Mouse (Mus musculus): ENCODE results near the gene Podxl2. TPM values are rescaled to one million over a fixed set of nuclear protein-coding genes. Genes with fewer than 3 reads are reported as not detected.

The Podxl2 gene
- total RNA-seq, 1 experiment = 5.0 TPM

DNA sequence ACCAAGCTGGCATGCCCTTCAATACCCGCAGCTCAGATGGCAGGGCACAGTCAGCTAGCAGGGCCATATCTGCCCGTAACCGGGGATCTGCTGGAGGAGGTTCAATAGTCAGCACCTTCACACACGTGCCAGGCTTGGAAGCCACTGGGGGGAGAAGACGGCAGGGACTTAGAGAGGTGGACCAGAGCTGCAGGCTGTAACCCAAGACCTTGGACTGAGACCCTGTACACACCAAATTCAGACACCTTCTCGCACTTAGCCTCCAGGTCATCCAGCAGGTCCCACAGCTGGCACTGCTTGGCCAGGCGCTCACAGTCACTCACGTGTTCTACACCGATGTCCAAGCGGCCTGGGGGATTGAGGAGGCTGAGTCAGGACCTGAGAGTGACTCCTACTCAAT is 36.2 kb downstream of the Podxl2 start:
- Histone ChIP-seq H3K9ac (ENCODE audit: insufficient read depth, low read depth, low read length, poor library complexity, severe bottlenecking) (no peak overlapping the region), H3K9me3 (ENCODE audit: control insufficient read depth, insufficient read depth, low read depth, low read length) (no peaks in the 10 kb centered on the region), H3K36me3 (ENCODE audit: control insufficient read depth, insufficient read depth, low read length, poor library complexity, severe bottlenecking) (peaks cover 22% of the 10 kb centered on the region; the same call in 1 of the 2 replicates), H3K4me1 (ENCODE audit: control insufficient read depth in 2 of 2, insufficient read depth in 2 of 2, low read length in 2 of 2, poor library complexity in 1 of 2) (peaks cover 0 to 14% of the 10 kb centered on the region in 2 experiments; a peak in 2 of 4 replicates), H3K4me3 (ENCODE audit: insufficient read depth in 1 of 2, low read depth in 1 of 2, low read length in 2 of 2, poor library complexity in 1 of 2, severe bottlenecking in 1 of 2) (no peak overlapping the region), H3K27ac (ENCODE audit: insufficient read depth, low read depth, low read length, poor library complexity, severe bottlenecking) (no peak overlapping the region)
- in situ Hi-C loops (cut with MboI; ENCODE audit: low sequenced_read_pairs in 2 of 2, unreplicated experiment in 2 of 2) = no loop called here
- DNase-seq (ENCODE audit: low read depth, low spot score) = no peak
- TF ChIP-seq MAFK (IDR thresholded peaks at IDR 0.05; ENCODE audit: insufficient read depth, low read depth, low read length) (no peak), ZNF384 (IDR thresholded peaks at IDR 0.05; ENCODE audit: low read depth, low read length) (no peak), CHD2 (IDR thresholded peaks at IDR 0.05; ENCODE audit: low read depth, low read length) (no peak), HCFC1 (IDR thresholded peaks at IDR 0.05; ENCODE audit: borderline replicate concordance, insufficient read depth, low read length) (no peak), ZC3H11A (IDR thresholded peaks at IDR 0.05; ENCODE audit: borderline replicate concordance, low read depth, low read length) (no peak)

DNA sequence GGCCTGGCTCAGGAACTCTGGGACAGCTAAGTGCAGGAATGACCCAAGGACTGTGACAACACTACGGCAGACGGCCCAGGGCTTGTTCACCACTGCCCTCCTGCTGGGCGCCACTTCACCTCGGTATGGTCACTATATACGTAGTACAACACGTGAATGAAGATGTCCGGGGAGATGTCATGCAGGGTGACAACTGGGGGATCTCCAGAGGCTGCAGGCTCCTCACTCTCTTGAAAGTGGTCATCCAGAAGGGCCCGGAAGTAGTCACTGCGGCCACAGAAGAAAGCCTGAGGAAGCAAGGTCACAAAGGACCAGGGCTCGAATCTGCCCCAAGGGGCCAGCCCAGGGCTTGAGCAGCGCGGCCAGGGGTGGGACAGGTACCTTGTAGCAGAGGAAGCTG is 36.8 kb downstream of the Podxl2 start:
- DNase-seq (ENCODE audit: low read depth, low spot score) = no peak
- no peaks in the 10 kb centered on the region for H3K9me3 ChIP-seq (ENCODE audit: control insufficient read depth, insufficient read depth, low read depth, low read length)
- in situ Hi-C loops (cut with MboI; ENCODE audit: low sequenced_read_pairs in 2 of 2, unreplicated experiment in 2 of 2) = no loop called here
- H3K4me3 ChIP-seq (ENCODE audit: insufficient read depth in 1 of 2, low read depth in 1 of 2, low read length in 2 of 2, poor library complexity in 1 of 2, severe bottlenecking in 1 of 2) = no peak overlapping the region
- H3K9ac ChIP-seq (ENCODE audit: insufficient read depth, low read depth, low read length, poor library complexity, severe bottlenecking) = no peak overlapping the region
- H3K36me3 ChIP-seq (ENCODE audit: control insufficient read depth, insufficient read depth, low read length, poor library complexity, severe bottlenecking) = peaks cover 22% of the 10 kb centered on the region; the same call in 1 of the 2 replicates
- TF ChIP-seq HCFC1 (IDR thresholded peaks at IDR 0.05; ENCODE audit: borderline replicate concordance, insufficient read depth, low read length) (no peak), CHD2 (IDR thresholded peaks at IDR 0.05; ENCODE audit: low read depth, low read length) (no peak), ZNF384 (IDR thresholded peaks at IDR 0.05; ENCODE audit: low read depth, low read length) (no peak), ZC3H11A (IDR thresholded peaks at IDR 0.05; ENCODE audit: borderline replicate concordance, low read depth, low read length) (no peak), MAFK (IDR thresholded peaks at IDR 0.05; ENCODE audit: insufficient read depth, low read depth, low read length) (no peak)
- H3K27ac ChIP-seq (ENCODE audit: insufficient read depth, low read depth, low read length, poor library complexity, severe bottlenecking) = no peak overlapping the region
- H3K4me1 ChIP-seq (ENCODE audit: control insufficient read depth in 2 of 2, insufficient read depth in 2 of 2, low read length in 2 of 2, poor library complexity in 1 of 2) = peaks cover 0 to 10% of the 10 kb centered on the region in 2 experiments; a peak in 1 of 4 replicates

DNA sequence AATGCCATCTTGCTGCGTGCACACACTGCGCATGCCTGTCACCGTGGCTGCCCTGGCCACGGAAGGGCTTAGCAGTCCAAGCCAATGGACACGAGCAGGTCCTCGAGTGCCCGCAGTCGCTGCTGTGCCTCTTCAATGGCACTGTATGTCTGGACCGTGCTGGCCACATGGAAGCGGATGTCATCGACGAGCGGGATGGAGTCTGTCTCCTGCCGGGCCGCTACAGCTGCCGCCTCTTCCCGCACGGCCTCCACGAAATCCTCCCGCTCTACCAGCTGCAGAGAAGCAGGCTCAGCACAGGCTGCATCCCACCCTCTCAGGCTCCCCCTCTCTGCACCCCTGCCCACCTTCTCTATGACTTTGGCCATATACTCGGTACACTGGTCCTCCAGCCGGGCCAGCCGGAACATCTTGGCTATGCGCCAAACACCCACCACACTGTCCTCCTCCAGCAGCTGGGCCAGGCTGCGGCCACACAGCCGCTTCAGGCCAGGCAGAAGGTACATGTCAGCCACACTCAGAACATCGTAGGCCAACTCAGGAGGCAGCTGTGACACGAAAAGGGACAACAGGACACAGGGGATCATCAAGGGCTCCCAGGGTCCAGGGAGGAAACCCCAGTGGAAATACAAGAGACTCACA is 38.5 kb downstream of the Podxl2 start:
- in situ Hi-C loops (cut with MboI; ENCODE audit: low sequenced_read_pairs in 2 of 2, unreplicated experiment in 2 of 2) = no loop called here
- no peak overlapping the region for H3K4me3 ChIP-seq (ENCODE audit: insufficient read depth in 1 of 2, low read depth in 1 of 2, low read length in 2 of 2, poor library complexity in 1 of 2, severe bottlenecking in 1 of 2)
- H3K36me3 ChIP-seq (ENCODE audit: control insufficient read depth, insufficient read depth, low read length, poor library complexity, severe bottlenecking) = peaks cover 22% of the 10 kb centered on the region; the same call in 1 of the 2 replicates
- TF ChIP-seq HCFC1 (IDR thresholded peaks at IDR 0.05; ENCODE audit: borderline replicate concordance, insufficient read depth, low read length) (no peak), ZC3H11A (IDR thresholded peaks at IDR 0.05; ENCODE audit: borderline replicate concordance, low read depth, low read length) (no peak), ZNF384 (IDR thresholded peaks at IDR 0.05; ENCODE audit: low read depth, low read length) (no peak), MAFK (IDR thresholded peaks at IDR 0.05; ENCODE audit: insufficient read depth, low read depth, low read length) (no peak), CHD2 (IDR thresholded peaks at IDR 0.05; ENCODE audit: low read depth, low read length) (no peak)
- 0 out of 2 replicates have a peak overlapping the region, but pooled peaks have one; percentile 13 for H3K9ac ChIP-seq (ENCODE audit: insufficient read depth, low read depth, low read length, poor library complexity, severe bottlenecking)
- DNase-seq (ENCODE audit: low read depth, low spot score) = no peak
- no peak overlapping the region for H3K27ac ChIP-seq (ENCODE audit: insufficient read depth, low read depth, low read length, poor library complexity, severe bottlenecking)
- H3K4me1 ChIP-seq (ENCODE audit: control insufficient read depth in 2 of 2, insufficient read depth in 2 of 2, low read length in 2 of 2, poor library complexity in 1 of 2) = peaks cover 3 to 13% of the 10 kb centered on the region in 2 experiments; a peak in 1 of 4 replicates
- no peaks in the 10 kb centered on the region for H3K9me3 ChIP-seq (ENCODE audit: control insufficient read depth, insufficient read depth, low read depth, low read length)

DNA sequence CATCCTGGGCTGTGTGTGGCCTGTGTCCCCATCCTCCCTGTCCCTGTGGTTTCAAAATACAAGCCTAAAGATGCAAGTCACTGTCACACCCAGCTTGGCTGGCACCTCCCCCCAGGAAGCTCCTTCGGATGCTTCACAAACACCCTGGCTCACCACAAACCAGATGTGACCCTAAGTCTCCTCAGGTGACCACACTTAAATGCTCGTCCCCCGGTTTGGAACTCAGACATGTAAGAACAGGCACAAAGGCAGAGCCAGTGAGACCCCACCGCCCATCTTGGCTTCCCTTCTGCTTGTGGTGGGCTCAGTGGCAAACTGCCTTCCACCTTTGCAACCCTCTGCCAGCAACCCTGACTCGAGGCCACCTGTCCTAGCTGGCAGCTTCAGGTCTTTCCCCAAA is 39.8 kb downstream of the Podxl2 start:
- Histone ChIP-seq H3K4me3 (ENCODE audit: insufficient read depth in 1 of 2, low read depth in 1 of 2, low read length in 2 of 2, poor library complexity in 1 of 2, severe bottlenecking in 1 of 2) (no peak overlapping the region), H3K9ac (ENCODE audit: insufficient read depth, low read depth, low read length, poor library complexity, severe bottlenecking) (no peak overlapping the region), H3K27ac (ENCODE audit: insufficient read depth, low read depth, low read length, poor library complexity, severe bottlenecking) (no peak overlapping the region), H3K4me1 (ENCODE audit: control insufficient read depth in 2 of 2, insufficient read depth in 2 of 2, low read length in 2 of 2, poor library complexity in 1 of 2) (peaks cover 3 to 9% of the 10 kb centered on the region in 2 experiments; a peak in 1 of 4 replicates), H3K9me3 (ENCODE audit: control insufficient read depth, insufficient read depth, low read depth, low read length) (no peaks in the 10 kb centered on the region), H3K36me3 (ENCODE audit: control insufficient read depth, insufficient read depth, low read length, poor library complexity, severe bottlenecking) (peaks cover 22% of the 10 kb centered on the region; the same call in 1 of the 2 replicates)
- in situ Hi-C loops (cut with MboI; ENCODE audit: low sequenced_read_pairs in 2 of 2, unreplicated experiment in 2 of 2) = no loop called here
- no peak for TF ChIP-seq HCFC1 (IDR thresholded peaks at IDR 0.05; ENCODE audit: borderline replicate concordance, insufficient read depth, low read length)
- TF ChIP-seq CHD2 (IDR thresholded peaks at IDR 0.05; ENCODE audit: low read depth, low read length) = no peak
- no peak for TF ChIP-seq ZC3H11A (IDR thresholded peaks at IDR 0.05; ENCODE audit: borderline replicate concordance, low read depth, low read length)
- no peak for TF ChIP-seq ZNF384 (IDR thresholded peaks at IDR 0.05; ENCODE audit: low read depth, low read length)
- TF ChIP-seq MAFK (IDR thresholded peaks at IDR 0.05; ENCODE audit: insufficient read depth, low read depth, low read length) = no peak
- no peak for DNase-seq (ENCODE audit: low read depth, low spot score)

Data from ES-E14 (cell line).